Comparison of ENCODE assay signal across 9 mouse cellular contexts in genomic region chr13:112152614-112153550, GRCm38 (mm10).
DNase-seq lines count a peak whose midpoint lies in the region; ATAC-seq and TF ChIP-seq lines count a peak whose summit lies in the region.
"Had no signal": no experiment of that assay in that cellular context is flagged by ENCODE, and none has a peak within 500 bp of the region (broad histone marks: within the 10 kb centered on the region; RNA-seq: fewer than 3 reads in every experiment).

No protein-coding gene starts in this region.

- no peak overlapping the region for H3K27ac ChIP-seq in forebrain, embryonic 12.5 days
- H3K27ac ChIP-seq in hindbrain, embryonic 10.5 days = peak overlapping the region; percentile 50; the same call in 1 of the 2 replicates
- peak overlapping the region; percentile 77 for H3K27ac ChIP-seq in stomach, postnatal 0 days (replicated peaks)

- 18% methylated on average over 27 of the region's 27 CpGs for WGBS in forebrain, embryonic 12.5 days
- WGBS in hindbrain, embryonic 10.5 days = 16% methylated on average over 27 of the region's 27 CpGs
- 16% methylated on average over 27 of the region's 27 CpGs for WGBS in stomach, postnatal 0 days

- no peak overlapping the region for H3K9ac ChIP-seq in forebrain, embryonic 12.5 days
- H3K9ac ChIP-seq in stomach, postnatal 0 days (ENCODE audit: low read length) = peak overlapping the region; percentile 38; the same call in 1 of the 2 replicates

- TF ChIP-seq EP300 in stomach, postnatal 0 days (optimal IDR thresholded peaks at IDR 0.05) = no peak

- no peaks in the 10 kb centered on the region for H3K27me3 ChIP-seq in forebrain, embryonic 12.5 days
- H3K27me3 ChIP-seq in hindbrain, embryonic 10.5 days (ENCODE audit: insufficient read depth, poor library complexity, severe bottlenecking) = peaks cover 10% of the 10 kb centered on the region
- no peaks in the 10 kb centered on the region for H3K27me3 ChIP-seq in stomach, postnatal 0 days (ENCODE audit: control insufficient read depth, insufficient read depth, low read length)

- peaks cover 17% of the 10 kb centered on the region for H3K4me1 ChIP-seq in forebrain, embryonic 12.5 days
- peaks cover 22% of the 10 kb centered on the region for H3K4me1 ChIP-seq in hindbrain, embryonic 10.5 days (replicated peaks)
- H3K4me1 ChIP-seq in stomach, postnatal 0 days (replicated peaks; ENCODE audit: control insufficient read depth, insufficient read depth) = peaks cover 8% of the 10 kb centered on the region

- no peak for TF ChIP-seq CTCF in stomach, postnatal 0 days (IDR thresholded peaks at IDR 0.05; ENCODE audit: low read depth)

- no peaks in the 10 kb centered on the region for H3K36me3 ChIP-seq in forebrain, embryonic 12.5 days (replicated peaks)
- no peaks in the 10 kb centered on the region for H3K36me3 ChIP-seq in hindbrain, embryonic 10.5 days
- no peaks in the 10 kb centered on the region for H3K36me3 ChIP-seq in stomach, postnatal 0 days (ENCODE audit: control insufficient read depth, insufficient read depth, low read length)
- H3K36me3 ChIP-seq: G1E had no signal

- H3K4me3 ChIP-seq in forebrain, embryonic 12.5 days (replicated peaks) = no peak overlapping the region
- peak overlapping the region; percentile 29 for H3K4me3 ChIP-seq in hindbrain, embryonic 10.5 days
- H3K4me3 ChIP-seq in stomach, postnatal 0 days (ENCODE audit: low read depth, low read length) = no peak overlapping the region

- no peaks in the 10 kb centered on the region for H3K9me3 ChIP-seq in forebrain, embryonic 12.5 days
- no peaks in the 10 kb centered on the region for H3K9me3 ChIP-seq in hindbrain, embryonic 10.5 days
- no peaks in the 10 kb centered on the region for H3K9me3 ChIP-seq in stomach, postnatal 0 days (ENCODE audit: control insufficient read depth, low read length)
- H3K9me3 ChIP-seq: G1E had no signal

- ATAC-seq in forebrain, embryonic 12.5 days (ENCODE audit: low FRiP score) = peak; percentile 64; the same call in 1 of the 2 replicates
- peak; percentile 72 for ATAC-seq in megakaryocyte progenitor cell, adult 5-6 weeks (replicated peaks; ENCODE audit: poor library complexity)
- peak; percentile 96 for ATAC-seq in stomach, postnatal 0 days (ENCODE audit: low FRiP score, low TSS enrichment)

- H3K4me2 ChIP-seq in forebrain, embryonic 12.5 days = peak overlapping the region; percentile 35
- H3K4me2 ChIP-seq in stomach, postnatal 0 days (replicated peaks; ENCODE audit: low read depth) = peak overlapping the region; percentile 37

- peak; percentile 39 to 43 for DNase-seq in urinary bladder, adult 18-20 months (ENCODE audit: low spot score in 2 of 2)
- no peak for DNase-seq in urinary bladder, postnatal 10 days (ENCODE audit: low spot score)
- peak; percentile 41 for DNase-seq in hindbrain, embryonic 10.5 days (ENCODE audit: low spot score)
- DNase-seq in layer of hippocampus, postnatal 14 days (ENCODE audit: low spot score in 2 of 2) = peak; percentile 16 to 65
- DNase-seq in stomach, postnatal 0 days (ENCODE audit: low spot score) = peak; percentile 78
- no peak for DNase-seq in spleen, adult 12 weeks (ENCODE audit: low spot score)

Comparison
In these comparisons a context has a peak if more than half of its experiments do, and no peak if none do; other contexts are left out.
1. DNase-seq: peak in urinary bladder, adult 18-20 months (2 of 2), hindbrain, embryonic 10.5 days (single experiment), layer of hippocampus, postnatal 14 days (2 of 2) and stomach, postnatal 0 days (single experiment); none in urinary bladder, postnatal 10 days (single experiment) and spleen, adult 12 weeks (single experiment).
2. Peak in every context shown above with its lines, with median percentiles within 50 percentile points of each other: ATAC-seq.